Mouse (Mus musculus) urinary bladder, adult 18-20 months (tissue): Measurements from ENCODE around the gene Med20.

ENCODE experiments used
- DNase-seq, 2 experiments: peaks; one replicate each; pipeline ENCODE4 v3.0.0; 2022; ENCODE audit warnings: low spot score in 2 of 2, mixed read lengths in 2 of 2

The Med20 gene

GRCm38 (mm10) chr17:47610849-47611660 is at the start of gene Med20, which contains the start of the genes Bysl and Gm20517:
Med20 (plus strand) TSS chr17:47611582.
Bysl (minus strand) TSS chr17:47611492.
Gm20517 (plus strand) TSS chr17:47611589.
- DNase-seq: peak; percentile 93 to 94

DNA sequence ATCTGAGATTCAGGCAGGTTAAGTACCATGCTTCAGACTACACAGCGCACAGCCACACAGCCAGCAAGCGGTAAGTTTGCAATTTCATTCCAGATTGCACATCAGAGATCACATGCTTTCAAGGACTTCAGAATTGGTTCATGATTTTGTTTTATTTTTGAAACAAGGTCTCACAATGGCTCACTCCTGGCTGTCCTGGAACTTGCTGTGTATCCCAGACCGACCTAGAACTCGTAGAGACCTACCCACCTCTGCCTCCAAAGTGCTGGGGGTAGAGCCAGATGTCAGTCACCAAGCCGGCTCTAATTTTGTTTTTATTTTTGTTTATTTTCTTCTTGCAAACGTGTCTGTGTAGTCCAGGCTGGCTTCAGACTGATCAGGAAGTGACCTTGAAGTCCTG is 48.5 kb upstream of the Med20 start:
- no peak for DNase-seq

- no peak for DNase-seq
Measured at GRCm38 (mm10) chr17:47564612-47565011, 46.8 kb upstream of the Med20 start.

DNA sequence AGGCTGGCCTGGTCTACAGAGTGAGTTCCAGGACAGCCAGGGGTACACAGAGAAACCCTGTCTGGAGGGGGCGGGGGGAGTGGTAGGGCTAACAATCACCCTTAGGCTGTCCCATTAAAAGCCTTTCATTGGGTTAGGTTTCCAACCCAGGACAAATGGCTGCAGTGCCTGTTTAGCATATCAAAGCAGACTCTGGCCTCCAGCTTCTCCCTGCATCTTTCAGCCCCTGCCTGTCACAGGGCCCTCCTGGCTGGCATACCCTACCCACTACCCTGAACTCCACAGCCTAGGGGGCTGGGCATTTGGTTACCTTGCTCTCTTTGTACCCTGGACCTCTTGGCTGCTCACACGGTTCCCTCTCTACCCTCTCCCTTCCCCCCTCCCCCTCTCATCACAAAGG is 45.2 kb upstream of the Med20 start:
- DNase-seq: no peak

- no peak for DNase-seq
Measured at GRCm38 (mm10) chr17:47567271-47567670, 44.1 kb upstream of the Med20 start.

GRCm38 (mm10) chr17:47568389-47568788 is 43.0 kb upstream of the Med20 start:
- no peak for DNase-seq

DNA sequence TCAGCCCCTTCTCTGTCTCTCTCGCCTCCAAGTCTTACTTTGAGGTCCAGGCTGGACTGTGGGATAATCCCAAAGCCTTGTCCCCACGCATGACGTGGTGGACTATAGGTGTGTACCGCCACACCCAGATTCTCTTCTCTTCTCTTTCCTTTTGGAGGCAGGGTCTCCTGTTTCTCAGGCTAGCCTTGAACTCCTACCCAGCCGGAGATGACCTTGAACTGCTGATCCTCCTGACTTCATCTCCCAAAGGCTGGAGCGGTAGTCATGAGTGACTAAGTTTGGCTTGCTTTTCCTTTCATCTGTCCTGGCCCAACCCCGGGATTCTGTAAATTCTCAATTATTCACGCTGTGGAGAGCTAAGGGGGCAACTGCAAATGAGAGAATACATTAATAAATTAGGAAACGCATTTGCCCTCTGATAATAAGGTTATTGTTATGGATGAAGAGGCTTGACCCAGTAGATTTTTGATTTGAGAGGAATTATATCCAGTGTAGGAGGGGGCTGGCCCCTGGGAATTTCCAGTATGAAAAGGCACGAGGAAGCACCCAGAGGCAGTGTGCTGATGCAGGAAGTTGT is 42.3 kb upstream of the Med20 start:
- DNase-seq: no peak

DNA sequence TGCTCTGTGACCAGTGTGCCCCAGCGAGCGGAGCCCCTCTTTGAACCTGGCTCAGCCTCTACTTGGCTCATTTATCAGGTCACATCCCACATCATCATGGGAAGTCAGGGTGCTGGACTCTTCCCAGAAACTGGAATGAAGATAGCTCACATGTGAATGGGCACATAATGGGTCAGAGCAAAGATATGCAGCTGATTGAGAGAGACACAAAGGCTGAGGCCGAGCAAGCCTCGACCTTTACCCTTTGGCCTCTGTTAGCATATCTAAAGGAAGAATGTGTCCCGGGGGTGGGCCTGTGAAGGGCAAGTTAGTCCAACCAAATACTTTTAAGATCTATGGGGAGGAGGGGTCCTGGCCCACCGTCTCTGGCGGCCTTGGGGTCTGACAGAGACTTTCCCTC is 39.8 kb upstream of the Med20 start:
- DNase-seq: no peak

GRCm38 (mm10) chr17:47572436-47572835 is 38.9 kb upstream of the Med20 start:
- DNase-seq: no peak

DNA sequence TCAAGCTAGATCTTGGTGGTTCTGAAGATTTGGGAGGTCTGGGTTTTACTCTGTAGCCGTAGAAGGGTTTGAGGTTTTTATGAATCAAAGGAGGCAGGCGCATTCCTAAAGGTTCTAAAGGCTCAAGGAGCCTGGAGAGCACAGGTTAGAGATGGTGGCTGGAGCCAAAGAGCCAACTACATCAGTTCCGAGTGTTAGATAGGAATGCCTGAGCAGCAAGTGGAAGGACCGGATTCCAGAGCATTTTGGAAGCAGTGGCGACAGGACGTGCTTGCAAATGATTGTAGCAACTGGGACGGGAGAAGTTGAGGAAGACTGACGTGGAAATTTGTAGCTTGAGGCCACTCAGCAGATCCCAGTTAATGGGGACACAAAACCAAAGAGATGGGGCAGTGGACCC is 37.4 kb upstream of the Med20 start:
- DNase-seq: no peak

DNA sequence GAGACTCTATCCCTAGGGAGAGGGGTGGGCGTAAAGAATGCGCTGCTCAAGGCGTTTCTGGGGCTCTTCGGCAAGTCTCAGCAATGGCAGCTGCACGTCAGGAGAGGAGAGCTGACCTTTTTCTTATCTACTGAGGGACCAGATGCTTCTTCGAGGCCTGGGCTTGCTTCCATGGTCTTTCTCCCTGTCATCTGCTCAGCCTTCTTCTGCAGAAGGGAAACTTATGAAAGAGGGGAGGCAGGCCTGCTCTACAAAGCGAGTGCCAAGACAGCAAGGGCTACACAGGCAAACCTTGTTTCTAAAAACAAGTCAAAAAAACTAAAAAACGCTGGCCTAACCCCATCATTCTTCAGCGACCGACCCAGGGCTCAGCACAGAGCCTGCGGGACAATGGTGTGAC is 36.6 kb upstream of the Med20 start:
- DNase-seq: no peak

GRCm38 (mm10) chr17:47578655-47579054 is 32.7 kb upstream of the Med20 start:
- DNase-seq: no peak

DNA sequence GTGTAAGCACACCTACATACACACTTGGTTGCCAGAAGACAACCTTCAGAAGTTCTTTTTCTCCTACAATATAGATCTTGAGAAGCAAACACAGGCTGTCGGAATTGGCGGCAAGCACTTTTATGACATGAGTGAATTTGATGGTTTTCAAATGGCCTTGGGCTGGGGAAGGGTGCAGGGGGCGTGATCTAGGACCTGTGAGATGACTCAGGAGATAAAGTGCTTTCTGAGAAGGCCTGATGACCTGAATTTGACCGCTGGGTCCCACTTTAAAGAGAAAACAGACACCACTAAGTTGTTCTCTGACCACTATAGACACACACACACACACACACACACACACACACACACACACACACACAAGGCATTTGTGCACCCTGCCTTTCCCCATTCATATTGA is 30.4 kb upstream of the Med20 start:
- no peak for DNase-seq

DNA sequence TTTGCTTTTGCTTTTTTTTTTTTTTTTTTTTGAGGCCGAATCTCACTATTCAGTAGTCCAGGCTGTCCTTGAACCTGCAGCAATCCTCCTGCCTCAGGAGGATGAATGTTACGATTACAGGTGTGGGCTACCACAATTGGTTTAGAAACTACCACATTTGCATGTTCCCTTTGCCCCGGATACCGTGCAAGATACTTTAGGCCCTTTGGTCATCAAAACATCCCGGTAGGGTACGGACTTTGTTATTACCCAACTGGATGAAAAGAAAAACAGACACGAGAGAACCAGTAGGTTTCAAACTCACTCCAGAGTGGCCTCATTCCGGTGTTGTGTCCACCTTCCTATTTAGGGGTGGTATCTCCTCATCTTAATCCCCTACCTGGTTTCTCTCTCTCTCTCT is 22.9 kb upstream of the Med20 start:
- no peak for DNase-seq

DNA sequence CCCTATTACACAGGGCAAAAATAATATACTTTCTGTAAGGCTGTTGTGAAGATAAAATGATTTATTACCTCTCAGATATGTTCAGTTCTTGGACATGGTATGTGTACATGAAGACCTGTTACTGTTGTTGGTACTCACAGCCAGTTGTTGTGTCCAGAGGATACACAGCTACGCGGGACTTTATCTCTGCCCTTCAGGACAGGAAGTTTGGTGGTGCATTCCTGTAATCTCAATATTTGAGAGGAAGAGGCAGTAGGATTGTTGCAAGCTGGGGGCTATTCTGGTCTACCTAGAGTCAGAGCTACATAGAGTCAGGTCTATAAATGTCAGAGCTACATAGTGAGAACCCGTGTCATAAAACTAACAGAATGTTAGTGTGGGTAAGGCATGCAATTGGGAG is 20.3 kb upstream of the Med20 start:
- DNase-seq: no peak

DNA sequence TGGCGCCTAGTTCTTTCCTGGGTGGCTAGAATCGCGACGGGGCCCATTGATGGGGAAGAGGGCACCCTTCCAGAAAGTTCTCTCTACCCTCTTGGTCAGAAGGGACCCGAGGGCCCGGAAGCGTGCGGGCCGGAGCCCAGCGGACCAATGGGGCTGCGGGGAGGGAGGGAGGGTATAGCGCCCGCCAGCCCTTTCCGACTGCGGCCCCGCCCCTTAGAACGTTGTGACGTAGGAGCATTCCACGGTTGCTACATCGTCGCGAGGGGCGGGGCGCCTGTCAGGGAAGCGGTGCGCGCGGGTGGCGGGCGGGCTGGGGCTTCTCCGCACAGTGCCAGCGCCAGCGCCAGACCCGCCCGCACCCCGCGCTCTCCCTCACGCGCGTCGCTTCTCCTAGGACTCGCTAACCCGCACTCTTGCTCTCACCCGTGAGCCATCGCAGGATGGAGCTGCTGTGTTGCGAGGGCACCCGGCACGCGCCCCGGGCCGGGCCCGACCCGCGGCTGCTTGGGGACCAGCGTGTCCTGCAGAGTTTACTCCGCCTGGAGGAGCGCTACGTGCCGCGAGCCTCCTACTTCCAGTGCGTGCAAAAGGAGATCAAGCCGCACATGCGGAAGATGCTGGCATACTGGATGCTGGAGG is 18.0 kb upstream of the Med20 start:
- peak; percentile 84 to 89 for DNase-seq

DNA sequence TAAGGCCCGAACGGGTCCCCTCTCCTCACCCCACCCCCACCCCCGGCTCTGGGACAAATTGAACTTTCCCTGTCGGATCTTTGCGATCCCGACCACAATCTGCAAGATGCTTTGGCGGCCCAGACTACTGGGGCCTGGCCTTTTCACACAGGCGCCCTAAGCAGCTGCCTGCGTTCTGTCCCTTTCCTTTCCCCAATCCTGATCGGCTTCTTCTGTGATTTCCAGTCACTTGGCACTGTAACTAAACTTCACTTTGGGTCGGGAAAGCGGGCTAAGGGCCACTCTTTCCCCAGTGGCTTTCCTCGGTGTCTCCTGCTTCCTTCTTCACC is 17.6 kb upstream of the Med20 start:
- DNase-seq: no peak

- peak in 1 of 2 experiments; percentile 53 for DNase-seq
Measured at GRCm38 (mm10) chr17:47594183-47594968, 17.0 kb upstream of the Med20 start.

DNA sequence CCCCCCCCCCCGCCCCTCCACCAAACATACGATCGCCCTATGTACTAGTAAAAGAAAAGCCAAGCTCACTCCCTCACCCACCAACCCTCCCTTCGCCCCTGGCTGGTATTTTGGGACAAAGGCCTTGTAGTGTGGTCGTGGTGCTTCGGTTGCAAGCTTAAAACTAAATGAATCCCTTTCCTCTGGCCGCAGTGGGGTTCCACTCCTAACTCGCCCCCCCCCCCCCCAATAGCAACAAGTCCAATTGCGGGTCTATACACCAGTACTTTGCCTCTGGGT is 16.5 kb upstream of the Med20 start:
- no peak for DNase-seq

DNA sequence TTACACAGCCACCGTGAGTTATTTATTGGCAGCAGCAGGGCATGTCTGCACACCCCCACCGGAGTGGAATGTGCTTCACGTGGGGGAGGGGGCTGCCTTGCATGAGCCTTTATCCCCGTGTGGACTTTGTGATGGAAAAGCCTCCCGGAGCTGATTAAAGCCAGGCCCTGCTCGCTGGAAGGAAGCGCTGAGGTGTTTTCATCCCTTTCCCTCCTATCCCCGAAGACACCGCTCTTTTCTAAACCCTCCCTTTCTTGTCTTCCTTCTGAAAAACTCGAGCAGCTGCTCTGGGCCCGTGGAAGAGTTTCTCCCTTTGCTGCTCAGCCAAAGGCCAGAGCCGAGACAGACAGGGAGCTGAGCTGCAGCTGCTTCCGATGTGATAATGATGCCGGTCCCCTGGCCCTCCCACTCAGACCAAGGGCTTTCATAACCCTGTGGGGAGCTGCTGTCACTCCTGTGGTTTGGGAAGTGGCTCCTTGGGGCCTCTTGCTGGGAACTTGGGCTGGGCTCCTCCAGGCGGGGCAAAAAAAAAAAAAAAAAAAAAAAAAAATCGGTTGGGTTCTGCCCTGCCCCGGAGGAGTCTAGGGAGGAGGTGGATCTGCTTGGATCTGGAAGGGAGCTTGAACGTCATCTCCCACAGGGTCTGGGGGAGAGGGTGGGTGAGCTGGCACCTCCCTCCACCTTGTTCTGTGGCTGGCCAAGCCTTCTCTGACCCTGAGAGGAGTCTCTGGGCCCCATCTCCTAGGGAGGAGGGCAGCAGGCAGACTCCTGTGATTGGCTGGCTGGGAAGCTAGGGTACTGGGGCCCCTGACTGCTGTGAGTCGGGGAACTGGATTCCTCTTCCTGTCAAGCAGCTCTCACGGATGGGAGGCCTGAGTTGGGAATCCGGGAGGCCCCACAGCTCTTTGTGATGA is 15.9 kb upstream of the Med20 start:
- DNase-seq: peak in 1 of 2 experiments; percentile 48

DNA sequence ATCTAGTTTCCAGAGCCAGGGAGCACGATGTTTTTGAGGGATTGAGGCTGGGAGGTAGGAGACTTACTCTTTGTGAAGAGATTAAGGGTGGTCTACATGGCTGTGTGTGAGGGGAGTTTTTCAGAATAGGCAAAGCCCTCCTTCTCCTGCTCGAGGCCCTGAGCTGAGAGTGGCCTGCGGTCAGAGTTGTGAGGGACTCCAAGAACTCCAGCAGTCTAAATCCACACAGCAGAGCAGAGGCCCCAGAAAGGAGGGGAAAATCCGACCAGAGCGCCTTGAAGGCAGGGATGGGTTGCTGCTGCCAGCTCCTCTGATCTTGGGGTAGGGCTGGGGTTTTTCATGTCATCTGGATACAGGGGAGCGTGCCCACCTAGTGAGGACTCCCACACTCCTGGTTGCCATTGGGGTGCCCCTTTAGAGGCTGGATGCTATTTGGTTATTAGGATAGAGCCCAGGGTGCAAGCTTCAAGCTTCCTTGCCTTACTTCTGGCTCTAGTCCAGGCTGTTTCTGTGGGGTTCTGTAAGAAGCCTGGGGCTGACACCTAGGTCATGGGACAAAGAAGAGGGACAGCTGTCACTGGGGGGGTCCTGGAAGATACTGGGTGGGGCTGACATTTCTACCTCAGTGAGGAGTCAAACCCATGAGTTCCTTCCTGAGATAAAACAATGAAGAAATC is 15.1 kb upstream of the Med20 start:
- peak in 1 of 2 experiments; percentile 11 for DNase-seq
